Mouse (Mus musculus) embryonic fibroblast, embryonic 13.5 days (primary cell): ENCODE measurements around the gene Atp8a1. TPM values are rescaled to one million over a fixed set of nuclear protein-coding genes. Genes with fewer than 3 reads are reported as not detected.

Experiments
- H3K27ac ChIP-seq: 2 replicates; pipeline ENCODE4 v1.5.1; 2012; ENCODE audit warnings: low read length, control low read depth, inconsistent platforms; ENCODE audit not compliant: insufficient read depth
- H3K4me1 ChIP-seq: 2 replicates; pipeline ENCODE4 v1.6.1; 2011; ENCODE audit warnings: low read length; ENCODE audit not compliant: control insufficient read depth, insufficient read depth
- H3K4me3 ChIP-seq: 2 replicates; pipeline ENCODE4 v1.5.1; 2011; ENCODE audit warnings: mild to moderate bottlenecking, control low read depth, low read length; ENCODE audit not compliant: insufficient read depth
- CTCF ChIP-seq: IDR thresholded peaks from 2 replicates; pipeline ENCODE4 v1.5.1; 2011; ENCODE audit warnings: mild to moderate bottlenecking, control low read depth, low read length, moderate library complexity, borderline replicate concordance; ENCODE audit not compliant: insufficient read depth
- POLR2A ChIP-seq: IDR thresholded peaks from 2 replicates; pipeline ENCODE4 v1.6.1; 2011; ENCODE audit warnings: low read depth, mild to moderate bottlenecking, control low read depth, low read length, moderate library complexity
- polyA plus RNA-seq: library from polyadenylated mRNA; stranded (reverse); fragments of >200 nt; gene quantifications from 2 replicates; pipeline ENCODE4 v1.2.4, GENCODE M21; 2011; ENCODE audit warnings: low read depth; ENCODE audit not compliant: missing spikeins, insufficient read length

Atp8a1 gene
- polyA plus RNA-seq, 1 experiment: 7.0 TPM

DNA sequence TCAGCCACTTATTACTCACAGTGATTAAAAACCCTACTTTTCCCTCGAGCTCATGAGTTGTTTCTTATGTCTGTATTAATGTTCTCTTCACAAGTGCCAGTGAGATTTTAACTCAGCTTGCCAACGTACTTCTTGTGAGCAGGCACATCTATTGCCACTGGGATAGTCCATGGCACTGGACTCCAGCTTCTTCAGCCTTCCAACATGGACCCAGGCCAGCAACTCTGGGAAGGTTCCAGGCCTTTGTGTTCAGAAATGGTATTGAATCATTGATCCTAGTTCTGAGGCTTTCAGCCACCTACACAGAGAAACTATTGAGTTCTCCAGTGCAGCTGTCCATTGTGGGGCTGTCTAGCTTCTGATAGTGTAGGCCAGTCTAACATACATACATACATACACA lies 5.6 kb upstream of the Atp8a1 start:
- TF ChIP-seq CTCF (no peak), POLR2A (no peak)
- H3K27ac ChIP-seq: no peak overlapping the region
- no peaks in the 10 kb centered on the region for H3K4me1 ChIP-seq
- no peak overlapping the region for H3K4me3 ChIP-seq

DNA sequence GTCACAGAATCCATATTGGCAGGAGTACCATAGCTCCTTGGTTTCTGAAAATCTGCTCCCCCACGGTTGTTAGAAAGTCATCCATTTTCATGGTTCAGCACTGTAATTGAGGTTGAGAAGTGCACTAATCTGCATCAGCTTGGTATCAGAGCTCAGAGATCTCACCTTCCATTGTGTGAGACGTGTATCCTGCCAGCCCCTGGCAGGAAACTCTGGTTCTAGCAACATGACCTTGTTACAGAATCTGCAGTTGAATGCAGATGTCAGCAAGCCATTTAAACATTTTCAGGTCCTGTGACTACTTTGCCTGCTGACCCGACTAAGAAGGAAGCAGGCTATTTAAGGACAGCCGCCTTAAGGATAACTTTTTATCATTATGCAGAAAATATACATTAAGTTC lies 2.2 kb upstream of the Atp8a1 start:
- Histone ChIP-seq H3K27ac (no peak overlapping the region), H3K4me1 (peaks cover under 1% of the 10 kb centered on the region; the same call in 1 of the 2 replicates), H3K4me3 (no peak overlapping the region)
- TF ChIP-seq POLR2A (no peak), CTCF (no peak)

- no peak overlapping the region for H3K4me3 ChIP-seq
- no peak for TF ChIP-seq POLR2A
- no peak for TF ChIP-seq CTCF
- H3K27ac ChIP-seq: no peak overlapping the region
- H3K4me1 ChIP-seq: peaks cover 2% of the 10 kb centered on the region; the same call in 1 of the 2 replicates
Measured at GRCm38 (mm10) chr5:67848511-67849014, 1.3 kb upstream of the Atp8a1 start.

DNA sequence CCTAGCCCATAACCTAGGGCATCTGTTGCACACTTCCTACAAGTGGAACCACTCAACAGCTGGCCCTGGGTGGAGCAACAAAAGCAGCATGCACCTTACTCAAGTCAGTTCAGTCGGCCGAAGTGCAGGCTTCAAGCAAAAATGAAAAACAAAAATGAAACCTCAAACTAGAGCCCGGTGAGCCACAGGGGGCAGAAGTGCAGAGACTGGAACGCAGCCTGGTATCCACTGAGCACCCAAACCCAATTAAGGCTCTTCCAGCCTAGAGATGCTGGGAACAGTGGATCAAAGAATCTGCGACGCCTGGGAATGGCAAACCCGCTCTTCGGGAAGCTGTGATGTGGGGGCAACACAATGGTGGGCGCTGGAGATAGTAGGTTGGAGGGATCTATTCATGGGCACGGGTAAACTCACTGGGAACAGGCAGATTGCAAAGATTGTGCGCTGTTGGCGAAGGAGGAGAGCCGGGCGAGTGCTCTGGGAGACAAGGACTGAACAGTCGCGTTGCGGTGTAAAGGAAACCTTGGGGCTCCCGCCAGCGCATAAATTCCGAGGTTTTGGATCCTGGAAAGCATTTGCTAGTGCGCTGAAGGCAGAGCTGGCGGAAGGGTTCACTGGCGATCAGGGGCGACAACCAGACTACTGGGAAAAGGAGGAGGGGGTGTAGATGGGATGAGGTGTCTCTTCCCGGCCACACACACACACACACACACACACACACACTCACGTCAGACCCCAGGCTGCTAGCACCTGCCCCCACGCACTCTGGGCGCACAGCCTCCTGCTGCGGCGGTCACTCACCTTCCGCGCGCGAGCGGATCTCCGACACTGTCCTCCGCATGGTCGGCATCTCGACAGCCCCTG lies 641 bp downstream of the Atp8a1 start:
- Histone ChIP-seq H3K4me3 (peak overlapping the region; percentile 73), H3K27ac (no peak overlapping the region), H3K4me1 (peaks cover 2% of the 10 kb centered on the region; the same call in 1 of the 2 replicates)
- TF ChIP-seq POLR2A (no peak), CTCF (no peak)

- Histone ChIP-seq H3K27ac (no peak overlapping the region), H3K4me3 (no peak overlapping the region), H3K4me1 (peaks cover 2% of the 10 kb centered on the region; the same call in 1 of the 2 replicates)
- TF ChIP-seq POLR2A (no peak), CTCF (no peak)
Measured at GRCm38 (mm10) chr5:67845190-67845691, 2.0 kb downstream of the Atp8a1 start.

DNA sequence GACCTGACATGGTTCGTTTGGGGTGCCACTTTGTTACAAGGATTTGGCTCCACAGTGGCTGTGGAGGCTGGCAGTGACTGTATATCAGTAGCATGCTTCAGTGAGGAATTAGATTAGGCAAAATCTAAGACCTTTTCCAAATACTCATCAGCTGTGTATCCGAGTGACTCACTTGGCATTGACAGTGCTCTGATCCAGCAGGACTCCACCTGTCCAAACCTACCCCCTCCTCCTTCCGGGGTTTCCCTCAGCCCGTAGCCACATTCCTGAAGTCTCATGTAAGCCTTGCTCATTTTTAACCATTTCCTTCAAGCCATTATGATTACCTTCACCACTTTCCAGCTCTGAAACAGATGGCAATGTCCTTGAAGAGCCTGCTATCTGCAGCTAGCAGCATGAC lies 3.2 kb downstream of the Atp8a1 start:
- H3K27ac ChIP-seq: no peak overlapping the region
- H3K4me3 ChIP-seq: no peak overlapping the region
- peaks cover 2% of the 10 kb centered on the region; the same call in 1 of the 2 replicates for H3K4me1 ChIP-seq
- TF ChIP-seq CTCF (no peak), POLR2A (no peak)

- H3K27ac ChIP-seq: no peak overlapping the region
- H3K4me3 ChIP-seq: no peak overlapping the region
- TF ChIP-seq CTCF: no peak
- TF ChIP-seq POLR2A: no peak
- H3K4me1 ChIP-seq: peaks cover 2% of the 10 kb centered on the region; the same call in 1 of the 2 replicates
Measured at GRCm38 (mm10) chr5:67842306-67842705, 4.9 kb downstream of the Atp8a1 start.

DNA sequence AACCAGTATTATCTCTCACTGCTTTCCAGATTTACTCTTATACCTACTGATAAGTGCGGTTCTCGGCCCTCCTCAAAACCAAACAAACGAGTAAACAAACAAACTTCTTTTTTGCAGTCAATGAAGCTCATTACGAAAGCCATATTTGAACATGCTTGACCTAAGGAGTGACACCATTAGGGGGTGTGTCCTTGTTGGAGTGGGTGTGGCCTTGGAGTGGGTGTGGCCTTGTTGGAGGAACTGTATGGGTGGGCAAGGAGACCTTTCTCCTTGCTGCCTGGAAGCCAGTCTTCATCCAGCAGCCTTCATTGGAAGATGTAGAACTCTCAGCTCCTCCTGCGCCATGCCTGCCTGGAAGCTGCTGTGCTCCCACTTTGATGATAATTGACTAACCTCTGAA lies 13.4 kb downstream of the Atp8a1 start:
- no peak for TF ChIP-seq CTCF
- TF ChIP-seq POLR2A: no peak
- no peaks in the 10 kb centered on the region for H3K4me1 ChIP-seq
- H3K27ac ChIP-seq: no peak overlapping the region
- H3K4me3 ChIP-seq: no peak overlapping the region

GRCm38 (mm10) chr5:67831293-67832147 lies 15.7 kb downstream of the Atp8a1 start:
- Histone ChIP-seq H3K4me3 (no peak overlapping the region), H3K4me1 (no peaks in the 10 kb centered on the region), H3K27ac (no peak overlapping the region)
- no peak for TF ChIP-seq POLR2A
- no peak for TF ChIP-seq CTCF
